Mouse (Mus musculus): Measurements from ENCODE around the gene Nim1k. TPM values are rescaled to one million over a fixed set of nuclear protein-coding genes. Genes with fewer than 3 reads are reported as not detected.
A peak's percentile ranks its signal among the peaks of the same experiment; 100 is the strongest.

The Nim1k gene
- total RNA-seq, 2 experiments from 2014 or later: 13.2 to 13.4 TPM

- no peak for DNase-seq (ENCODE audit: extremely low spot score in 1 of 2, low spot score in 1 of 2)
Observed at GRCm38 (mm10) chr13:119690876-119691620, 64.6 kb downstream of the Nim1k start.

- peak; percentile 93 to 94 for DNase-seq (ENCODE audit: extremely low spot score in 1 of 2, low spot score in 1 of 2)
Observed at GRCm38 (mm10) chr13:119690039-119690728, 65.5 kb downstream of the Nim1k start, which contains the start of gene Hmgcs1. Gene Hmgcs1, plus strand, starts transcription at chr13:119690379.

GRCm38 (mm10) chr13:119689709-119690038, 66.0 kb downstream of the Nim1k start:
- DNase-seq (ENCODE audit: extremely low spot score in 1 of 2, low spot score in 1 of 2): no peak

- DNase-seq (ENCODE audit: extremely low spot score in 1 of 2, low spot score in 1 of 2): no peak
Observed at GRCm38 (mm10) chr13:119684416-119685177, 71.1 kb downstream of the Nim1k start.

- no peak for DNase-seq (ENCODE audit: extremely low spot score in 1 of 2, low spot score in 1 of 2)
Observed at GRCm38 (mm10) chr13:119681161-119681560, 74.5 kb downstream of the Nim1k start.

GRCm38 (mm10) chr13:119679721-119680120, 76.0 kb downstream of the Nim1k start:
- no peak for DNase-seq (ENCODE audit: extremely low spot score in 1 of 2, low spot score in 1 of 2)

- no peak for DNase-seq (ENCODE audit: extremely low spot score in 1 of 2, low spot score in 1 of 2)
Observed at GRCm38 (mm10) chr13:119678794-119679193, 76.9 kb downstream of the Nim1k start.

- DNase-seq (ENCODE audit: extremely low spot score in 1 of 2, low spot score in 1 of 2): peak in 1 of 2 experiments; percentile 33
Observed at GRCm38 (mm10) chr13:119661420-119661819, 94.3 kb downstream of the Nim1k start.

Other genes with a start within 250 kb of the Nim1k start
- 1 to 10 TPM; 1.4 to 1.8 TPM for gene Ccl28, start 132.1 kb downstream of the Nim1k start, total RNA-seq (2021)
- 100 to 1,000 TPM; 267 to 285 TPM for gene Hmgcs1, start 65.5 kb downstream of the Nim1k start, total RNA-seq (2021)
- gene Zfp131, start 35.0 kb upstream of the Nim1k start, total RNA-seq (2021): 10 to 100 TPM; 38.3 to 42.1 TPM
- not detected for gene AF067063, start 74.3 kb upstream of the Nim1k start, total RNA-seq (2021)
- gene D13Ertd608e, start 80.1 kb upstream of the Nim1k start, total RNA-seq (2021): not detected
- not detected for gene Tcstv1, start 138.9 kb upstream of the Nim1k start, total RNA-seq (2021)
- gene Gm21761, start 173.4 kb upstream of the Nim1k start, total RNA-seq (2021): not detected
- not detected for gene B020031M17Rik, start 194.9 kb upstream of the Nim1k start, total RNA-seq (2021)

Data from layer of hippocampus, postnatal 25 days (tissue).